Mouse (Mus musculus) liver, postnatal 0 days (tissue): ENCODE measurements around the gene Map3k13.

Source experiments
- CTCF ChIP-seq: sonication (generic); IDR thresholded peaks from 2 replicates; pipeline ENCODE4 v1.5.1; 2016; ENCODE audit warnings: antibody characterized with exemption, low read depth
- EP300 ChIP-seq: IDR thresholded peaks from 2 replicates; pipeline ENCODE4 v1.6.1; 2016; ENCODE audit warnings: antibody characterized with exemption, low read depth, mild to moderate bottlenecking

DNA sequence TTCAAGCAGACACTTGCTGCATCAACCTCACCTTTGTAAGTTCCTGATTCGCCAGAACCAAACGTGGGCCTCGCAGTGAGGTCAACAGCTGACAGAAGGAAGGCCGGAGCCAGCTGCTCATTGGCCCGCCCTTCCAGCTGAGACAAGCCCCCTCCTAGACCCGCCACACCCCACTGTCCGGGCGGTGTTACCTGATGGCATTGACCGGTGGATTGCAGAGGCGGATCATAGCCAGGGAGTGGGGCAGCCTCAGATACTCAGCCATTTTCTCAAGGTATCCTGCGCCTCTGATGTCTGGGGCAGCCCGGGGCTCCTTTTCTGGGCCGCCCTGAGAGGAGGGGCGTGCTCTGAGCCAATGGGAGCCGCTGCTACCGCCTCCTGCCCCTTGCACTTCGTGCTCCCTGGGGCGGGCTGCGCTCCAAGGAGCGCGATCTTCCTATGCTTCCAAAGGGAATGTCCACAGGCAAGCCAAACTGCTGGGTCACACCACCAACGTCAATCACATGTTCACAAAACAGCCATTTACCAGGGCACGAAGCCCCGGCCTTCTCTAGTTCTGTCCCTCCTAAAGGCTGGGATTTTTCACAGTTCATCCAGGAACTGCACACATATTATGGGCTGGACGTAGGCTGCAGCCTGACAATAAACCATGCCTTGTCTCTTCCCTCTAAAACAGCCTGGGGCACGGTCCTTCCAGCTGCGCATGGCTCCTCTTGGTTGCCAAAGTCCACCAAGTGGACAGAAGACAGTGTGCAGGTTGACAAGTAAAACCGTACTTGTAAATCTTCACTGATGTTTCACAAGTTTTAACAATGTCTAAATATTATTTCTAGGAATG, 6.4 kb upstream of the Map3k13 start, which contains the start of gene Ehhadh:
- TF ChIP-seq CTCF (no peak), EP300 (peak; percentile 71; the same call in 1 of the 2 replicates)
